Mouse (Mus musculus): ENCODE measurements around the gene Zdhhc6. TPM values are rescaled to one million over a fixed set of nuclear protein-coding genes. Genes with fewer than 3 reads are reported as not detected.

Gene Zdhhc6
- total RNA-seq (2017): 45.0 and 64.5 TPM in 2 replicates

DNA sequence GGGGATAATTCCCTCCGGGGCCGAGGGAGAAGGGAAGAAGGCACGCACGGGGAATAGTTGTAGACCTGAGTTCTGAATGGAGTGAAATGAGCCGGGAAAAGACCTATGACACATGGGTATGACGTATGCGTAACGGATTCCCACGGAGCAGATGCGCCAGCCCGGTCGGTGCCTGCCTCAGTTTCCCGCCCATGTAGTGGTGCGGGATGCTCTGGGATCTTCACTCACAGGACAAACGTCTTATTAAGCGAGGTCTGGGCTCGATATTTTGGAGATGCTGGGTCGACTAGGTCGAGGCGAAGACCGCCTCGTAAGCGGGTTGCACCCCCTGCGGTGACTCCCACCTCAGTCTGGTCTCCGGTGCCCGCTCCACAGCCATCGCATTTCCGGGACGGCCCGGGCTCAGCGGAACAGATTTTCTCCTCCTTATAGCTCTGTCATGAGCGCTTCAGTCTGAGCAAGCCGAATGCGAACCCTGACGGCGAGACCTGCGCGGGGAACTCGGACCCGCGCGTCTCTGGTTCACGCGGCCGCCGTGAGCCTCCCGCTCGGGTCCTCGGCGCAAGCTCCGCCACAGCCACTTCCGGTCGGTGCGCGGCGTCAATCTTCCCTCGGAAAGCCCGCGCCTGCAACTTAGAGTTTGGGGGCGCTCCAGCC is at the start of gene Zdhhc6:
TSS of gene Zdhhc6 (minus strand) at position 581 of the 657 bp plus-strand sequence.
- peak; percentile 82 for ATAC-seq (replicated peaks; ENCODE audit: low read depth, poor library complexity, severe bottlenecking)

DNA sequence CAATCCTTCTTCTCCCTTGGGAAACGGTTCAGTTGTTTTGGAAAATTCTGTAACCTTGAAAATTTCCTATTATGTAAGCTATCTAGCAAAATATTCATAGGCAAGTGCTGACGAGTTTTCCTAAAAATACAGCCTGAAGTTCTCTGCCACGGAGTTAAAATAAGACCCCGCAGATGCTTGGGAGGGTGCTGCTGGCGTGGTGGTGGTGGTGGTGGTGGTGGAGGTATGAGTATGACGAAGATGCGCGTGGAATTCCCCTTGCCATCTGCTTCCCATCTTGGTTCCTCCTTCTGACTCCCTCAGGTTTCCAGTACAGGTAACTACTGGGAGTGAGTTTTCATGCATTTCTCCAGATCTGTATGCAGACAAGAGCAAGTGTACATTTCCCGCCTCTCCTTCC is 46.8 kb upstream of the Zdhhc6 start:
- ATAC-seq (replicated peaks; ENCODE audit: low read depth, poor library complexity, severe bottlenecking): no peak

- ATAC-seq (replicated peaks; ENCODE audit: low read depth, poor library complexity, severe bottlenecking): no peak
Observed at GRCm38 (mm10) chr19:55350673-55351378, 35.0 kb upstream of the Zdhhc6 start.

DNA sequence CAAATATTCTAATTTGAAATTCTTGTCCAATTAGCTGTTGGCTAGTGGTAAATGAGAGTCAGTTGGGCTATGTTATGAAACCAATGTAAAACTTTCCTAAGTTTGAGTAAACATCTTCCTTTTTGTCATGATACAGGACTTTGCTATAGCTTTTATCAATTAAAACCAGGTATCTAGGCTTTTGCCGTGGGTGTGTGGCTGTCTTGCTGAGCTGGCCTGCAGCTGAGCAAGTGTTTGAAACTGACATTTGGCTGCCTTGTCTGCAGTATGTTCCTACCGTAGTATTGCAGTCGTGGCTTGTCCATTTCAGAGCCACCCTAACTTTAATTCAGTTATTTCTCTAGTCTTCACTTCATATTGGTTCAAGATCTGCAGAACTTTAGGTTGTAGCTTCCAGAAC is 32.4 kb upstream of the Zdhhc6 start:
- ATAC-seq (replicated peaks; ENCODE audit: low read depth, poor library complexity, severe bottlenecking): no peak

DNA sequence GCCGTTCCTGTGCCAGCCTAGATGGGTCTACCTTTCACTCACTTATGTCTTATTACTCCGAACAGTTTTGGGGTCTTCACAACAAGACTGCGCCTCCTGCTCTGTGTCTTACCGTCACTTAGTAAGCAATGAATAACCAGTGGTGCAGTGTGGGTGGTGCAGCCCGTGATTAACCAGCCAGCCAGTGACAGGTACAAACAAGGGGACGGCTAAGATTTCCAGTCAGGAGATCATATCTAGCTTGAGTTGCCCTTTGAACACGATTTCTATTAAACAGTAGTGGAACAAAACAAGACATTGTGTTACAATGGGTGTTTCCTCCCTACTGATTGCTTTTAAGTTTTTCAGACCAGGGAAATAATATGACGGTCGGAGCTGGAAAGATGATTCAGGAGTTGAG is 27.4 kb upstream of the Zdhhc6 start:
- no peak for ATAC-seq (replicated peaks; ENCODE audit: low read depth, poor library complexity, severe bottlenecking)

DNA sequence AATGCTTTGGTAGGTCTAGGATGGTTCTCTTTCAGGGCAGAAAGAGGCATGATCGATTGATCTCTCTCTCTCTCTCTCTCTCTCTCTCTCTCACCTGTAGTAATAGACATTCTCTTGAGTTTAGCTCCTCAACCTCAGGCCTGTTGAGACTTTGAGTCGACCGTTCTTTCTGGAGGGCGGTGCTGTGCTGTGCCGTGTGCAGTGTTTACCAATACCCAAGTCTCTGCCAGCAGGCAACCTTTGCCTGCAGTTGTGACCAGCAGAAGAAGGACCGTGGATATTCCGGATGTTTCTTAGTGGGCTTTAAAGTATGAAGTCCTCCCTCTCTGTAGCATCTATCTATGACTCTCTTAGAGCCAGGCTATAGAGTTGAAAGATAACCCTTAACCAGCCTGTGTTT is 26.6 kb upstream of the Zdhhc6 start:
- ATAC-seq (replicated peaks; ENCODE audit: low read depth, poor library complexity, severe bottlenecking): no peak

DNA sequence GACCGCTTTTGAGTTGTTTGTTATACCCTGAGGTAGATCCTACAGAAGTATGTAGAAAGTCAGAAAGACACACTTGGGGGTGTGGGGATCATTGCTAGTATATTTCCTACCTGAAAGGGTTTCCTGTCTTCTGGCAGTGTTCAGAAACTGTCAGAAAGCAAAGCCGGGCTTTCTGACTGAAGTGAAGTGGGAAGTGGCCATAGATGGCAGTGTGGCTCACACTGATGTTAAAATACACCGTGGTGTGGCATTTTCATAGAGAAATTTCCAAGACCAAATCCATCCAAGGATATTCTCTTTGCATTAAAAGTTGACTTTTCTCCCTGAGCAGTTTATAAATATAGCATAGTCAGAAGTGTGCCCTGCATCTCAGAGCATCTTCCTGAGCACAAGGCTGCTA is 25.5 kb upstream of the Zdhhc6 start:
- no peak for ATAC-seq (replicated peaks; ENCODE audit: low read depth, poor library complexity, severe bottlenecking)

DNA sequence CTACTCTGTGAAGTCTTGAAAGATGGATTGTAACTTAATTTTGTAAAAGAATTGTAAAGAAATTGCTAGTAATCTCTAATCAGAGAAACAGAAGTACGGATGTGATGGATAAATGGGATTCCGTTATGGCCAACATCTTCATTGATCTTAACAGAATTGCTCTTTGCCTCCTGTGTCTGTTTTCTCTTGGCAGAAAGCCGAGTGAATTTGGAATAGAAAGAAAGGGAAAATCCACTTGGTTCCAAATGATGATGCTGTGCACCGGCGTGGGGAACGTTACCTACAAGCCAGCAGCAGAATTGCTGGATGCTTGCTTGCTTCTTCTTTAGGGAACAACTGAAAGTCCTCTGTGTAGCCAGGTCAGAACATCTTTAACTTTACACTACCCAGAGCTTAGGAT is 24.7 kb upstream of the Zdhhc6 start:
- ATAC-seq (replicated peaks; ENCODE audit: low read depth, poor library complexity, severe bottlenecking): no peak

GRCm38 (mm10) chr19:55337664-55338063 is 21.8 kb upstream of the Zdhhc6 start:
- no peak for ATAC-seq (replicated peaks; ENCODE audit: low read depth, poor library complexity, severe bottlenecking)

- no peak for ATAC-seq (replicated peaks; ENCODE audit: low read depth, poor library complexity, severe bottlenecking)
Observed at GRCm38 (mm10) chr19:55337066-55337465, 21.2 kb upstream of the Zdhhc6 start.

DNA sequence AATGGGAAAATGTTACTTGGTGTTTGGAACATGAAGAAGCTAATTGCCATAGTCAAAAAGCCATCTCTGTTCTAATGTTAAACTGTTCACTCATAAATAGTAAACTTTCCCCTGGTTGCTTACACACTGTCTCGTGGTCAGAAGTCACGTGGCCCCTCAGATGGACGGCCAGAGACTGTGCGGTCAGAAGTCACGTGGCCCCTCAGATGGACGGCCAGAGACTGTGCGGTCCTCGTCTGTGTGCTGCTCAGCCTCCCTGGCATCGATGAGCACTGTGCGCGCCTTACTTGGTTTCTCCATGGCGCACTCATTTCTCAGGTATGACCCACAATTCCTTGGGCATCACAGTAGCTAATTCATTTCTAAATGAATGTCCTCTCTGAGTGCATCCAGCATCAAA is 20.6 kb upstream of the Zdhhc6 start:
- no peak for ATAC-seq (replicated peaks; ENCODE audit: low read depth, poor library complexity, severe bottlenecking)

- no peak for ATAC-seq (replicated peaks; ENCODE audit: low read depth, poor library complexity, severe bottlenecking)
Observed at GRCm38 (mm10) chr19:55335881-55336280, 20.0 kb upstream of the Zdhhc6 start.

- ATAC-seq (replicated peaks; ENCODE audit: low read depth, poor library complexity, severe bottlenecking): peak; percentile 94
Observed at GRCm38 (mm10) chr19:55332641-55333268, 16.9 kb upstream of the Zdhhc6 start.

DNA sequence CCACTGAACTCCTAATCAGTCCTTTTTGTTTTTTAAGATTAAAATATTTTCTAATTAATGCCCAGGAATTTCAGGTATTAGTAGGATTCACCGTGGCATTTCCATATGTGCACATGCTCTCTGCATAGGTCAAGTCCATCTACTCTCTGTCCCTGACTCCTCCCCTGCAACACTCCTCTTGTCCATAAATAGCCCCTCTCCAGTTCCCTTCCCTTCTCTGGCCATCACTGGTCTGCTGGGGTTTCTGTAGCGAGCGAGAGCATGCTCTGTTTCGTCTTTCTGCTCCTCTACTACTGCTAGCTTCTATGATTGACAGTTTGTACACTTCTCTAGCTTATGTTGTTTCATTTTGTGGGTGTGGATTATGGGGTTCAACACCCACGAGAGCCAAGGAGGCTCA is 15.9 kb upstream of the Zdhhc6 start:
- no peak for ATAC-seq (replicated peaks; ENCODE audit: low read depth, poor library complexity, severe bottlenecking)

GRCm38 (mm10) chr19:55327510-55327909 is 11.7 kb upstream of the Zdhhc6 start:
- ATAC-seq (replicated peaks; ENCODE audit: low read depth, poor library complexity, severe bottlenecking): no peak

DNA sequence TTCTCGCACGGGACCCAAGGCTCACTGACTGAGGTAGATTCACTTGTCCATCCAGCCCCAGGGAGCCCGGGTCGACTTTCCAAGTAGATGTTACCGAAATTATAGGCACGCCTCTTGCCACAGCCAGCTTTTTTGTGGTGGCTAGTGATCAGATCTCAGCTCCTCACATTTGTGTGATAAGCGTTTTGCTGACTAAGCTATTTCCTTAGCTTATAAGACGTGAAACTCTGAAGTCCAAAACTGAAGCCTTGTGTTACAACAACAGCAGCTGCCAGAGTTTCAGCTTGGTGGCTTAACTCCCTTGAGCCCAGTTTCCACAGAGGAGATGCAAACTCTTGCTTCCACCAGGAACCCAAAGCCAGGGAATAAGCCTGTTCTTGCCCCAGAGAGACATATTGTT is 6.8 kb upstream of the Zdhhc6 start:
- ATAC-seq (replicated peaks; ENCODE audit: low read depth, poor library complexity, severe bottlenecking): no peak

DNA sequence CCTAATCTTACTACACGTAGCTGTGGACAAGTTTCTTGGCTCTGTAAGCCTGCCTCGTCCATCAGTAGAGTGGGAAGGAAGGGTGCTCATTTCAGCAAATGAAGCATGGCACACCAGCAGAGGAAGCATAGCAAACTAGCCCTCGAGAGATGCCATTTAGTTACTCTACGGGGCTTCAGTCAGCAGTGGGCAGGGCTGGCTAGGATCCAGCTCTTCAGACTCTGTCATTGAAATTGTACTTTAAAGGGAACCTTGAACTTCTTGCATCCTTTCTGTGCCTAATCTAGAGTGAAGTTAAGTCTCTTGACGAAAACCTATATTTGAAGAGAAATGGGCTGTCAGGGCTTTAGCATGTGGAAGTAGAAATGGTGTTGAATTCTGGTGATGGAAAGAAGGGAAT is 3.7 kb upstream of the Zdhhc6 start:
- ATAC-seq (replicated peaks; ENCODE audit: low read depth, poor library complexity, severe bottlenecking): no peak

DNA sequence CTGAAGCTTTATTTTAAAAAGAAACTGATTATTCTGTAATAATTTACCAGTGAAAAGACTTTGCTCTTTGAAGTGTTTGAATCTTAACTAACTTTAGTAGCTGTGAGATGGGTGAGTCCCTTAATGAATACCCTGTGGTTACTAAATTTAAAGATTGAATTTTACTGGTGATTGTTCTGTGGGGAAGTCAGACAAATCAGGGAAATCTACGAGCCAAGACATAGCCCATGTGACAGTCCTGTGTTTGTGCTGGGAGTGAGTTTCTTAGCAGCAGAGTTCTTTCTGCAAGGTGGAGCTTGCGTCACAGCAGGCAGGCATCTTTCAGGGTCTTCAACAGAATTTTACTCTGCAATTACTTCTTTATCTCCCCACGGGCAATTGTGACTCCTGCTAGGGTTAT is 3.2 kb upstream of the Zdhhc6 start:
- no peak for ATAC-seq (replicated peaks; ENCODE audit: low read depth, poor library complexity, severe bottlenecking)

GRCm38 (mm10) chr19:55316901-55317300 is 1.1 kb upstream of the Zdhhc6 start:
- ATAC-seq (replicated peaks; ENCODE audit: low read depth, poor library complexity, severe bottlenecking): no peak

DNA sequence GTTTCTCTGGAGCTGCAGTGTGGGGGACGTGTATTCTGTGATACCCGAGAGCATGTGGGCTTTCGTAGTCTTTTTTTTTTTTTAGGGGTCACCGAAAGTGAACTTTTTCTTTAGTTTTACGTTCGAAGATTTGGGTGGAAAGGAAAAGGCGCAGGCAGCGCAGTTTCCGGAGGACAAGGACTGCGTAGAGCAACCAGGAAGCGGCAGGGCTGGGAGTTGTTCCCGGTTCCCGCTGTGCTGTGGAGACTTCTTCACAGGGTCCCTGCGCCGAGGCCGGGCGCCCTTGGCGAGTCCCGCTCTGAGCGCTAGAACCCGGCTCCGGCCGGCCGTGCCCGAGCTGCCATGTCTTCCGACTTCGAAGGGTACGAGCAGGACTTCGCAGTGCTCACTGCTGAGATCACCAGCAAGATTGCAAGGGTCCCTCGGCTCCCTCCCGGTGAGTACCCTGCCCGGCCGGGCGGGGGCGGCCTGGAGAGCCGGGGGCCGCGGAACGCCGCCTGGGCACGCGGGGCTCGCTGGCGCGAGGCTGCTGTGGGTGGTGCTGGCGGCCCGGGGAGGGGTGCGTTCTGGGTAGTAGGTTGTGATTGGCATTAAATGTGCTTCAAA is 380 bp upstream of the Zdhhc6 start, which contains the start of gene Vti1a:
TSS of gene Vti1a (plus strand) at position 187 of the 606 bp plus-strand sequence.
- ATAC-seq (replicated peaks; ENCODE audit: low read depth, poor library complexity, severe bottlenecking): peak; percentile 89

- ATAC-seq (replicated peaks; ENCODE audit: low read depth, poor library complexity, severe bottlenecking): no peak
Observed at GRCm38 (mm10) chr19:55313649-55314048, 2.2 kb downstream of the Zdhhc6 start.
